Mouse (Mus musculus) neural tube, embryonic 10.5 days (tissue): ENCODE measurements at regions not wholly inside any gene's neighbourhood (a gene's known extent, or its start where the extent isn't known, plus 50 kb on each side); places are given as distances from the start of the nearest gene placed in this dataset.

Experiments
- DNase-seq: peaks from one replicate; pipeline ENCODE4 v3.0.0-alpha.2; 2017; ENCODE audit warnings: low spot score; ENCODE audit errors: extremely low spot score

DNA sequence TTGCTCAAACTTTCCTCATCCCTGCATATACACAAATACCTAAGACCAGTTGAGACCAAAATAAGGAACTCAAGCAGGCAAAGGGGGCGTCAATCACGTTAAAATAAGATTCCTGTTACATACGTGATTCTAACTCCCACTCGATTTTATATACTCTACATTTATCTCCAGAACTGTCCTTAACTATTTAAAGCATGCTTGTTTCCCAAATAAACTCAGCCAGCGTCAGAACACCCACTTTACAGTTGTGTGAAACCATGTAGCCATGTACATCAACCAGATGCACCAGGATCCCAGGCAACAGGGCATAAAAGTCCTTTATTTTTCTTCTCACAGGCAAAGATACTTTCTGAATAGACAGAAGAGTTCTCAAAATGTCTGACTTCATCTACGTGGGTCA, 61.5 kb downstream of the Ccna1 start:
- DNase-seq: no peak

DNA sequence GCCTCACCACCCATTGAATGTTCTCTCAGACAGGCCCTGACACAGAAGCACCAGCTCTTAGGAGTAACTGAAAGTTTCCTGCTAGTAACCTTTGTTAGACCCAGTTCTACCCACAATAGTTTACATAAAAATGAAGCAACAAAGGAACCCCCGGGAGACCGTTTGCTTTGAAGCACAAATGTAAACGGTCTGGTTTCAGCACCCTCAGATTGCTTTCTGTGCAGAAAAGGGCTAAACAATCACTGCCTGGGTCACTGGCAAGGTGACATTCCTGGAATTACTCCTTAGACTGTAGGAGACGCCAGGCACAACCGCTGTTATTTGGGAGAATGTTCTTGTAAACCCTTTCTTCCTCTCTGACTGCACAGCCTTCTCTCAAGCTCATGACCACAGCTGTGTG, 65.2 kb downstream of the Ccna1 start:
- peak; percentile 31 for DNase-seq

DNA sequence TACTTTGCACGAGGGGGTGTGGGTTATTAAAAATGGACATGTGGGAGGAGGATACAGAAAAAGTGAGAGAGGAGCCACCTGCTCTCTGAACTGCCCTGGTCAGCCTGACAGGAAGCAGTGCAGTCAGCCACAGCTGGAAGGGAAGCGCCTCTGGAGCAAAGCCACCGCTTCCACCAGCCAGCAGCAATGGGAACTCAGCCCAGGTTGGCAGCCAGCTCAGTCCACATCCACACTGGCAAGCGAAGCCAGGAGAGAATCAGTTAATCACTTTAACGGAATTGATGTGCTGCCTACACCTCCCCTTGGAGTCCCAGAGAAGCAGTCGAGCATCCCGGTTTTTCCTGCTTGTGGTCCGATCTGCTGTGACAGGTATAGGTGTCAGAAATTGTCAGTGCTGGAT, 65.9 kb downstream of the Ccna1 start:
- DNase-seq: no peak

DNA sequence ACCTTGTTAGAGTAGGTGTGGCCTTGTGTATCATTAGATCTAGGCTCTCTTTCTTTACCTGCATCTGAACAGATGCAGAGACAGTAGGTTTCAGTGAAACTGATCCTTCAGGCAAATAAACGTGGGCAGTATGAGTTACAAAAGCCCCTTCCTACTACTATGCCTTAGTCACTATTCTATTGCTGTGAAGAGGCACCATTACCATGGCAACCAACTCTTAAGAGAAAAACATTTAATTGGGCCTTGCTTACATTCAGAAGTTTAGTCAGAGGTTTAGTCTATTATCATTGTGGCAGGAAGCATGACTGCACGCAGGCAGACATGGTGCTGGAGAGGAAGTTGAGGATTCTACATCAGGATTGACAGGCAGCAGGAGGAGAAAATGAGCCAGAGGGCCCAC, 65.8 kb upstream of the Sertm1 start:
- no peak for DNase-seq

- DNase-seq: no peak
Observed at GRCm38 (mm10) chr3:54980312-54980711, 64.6 kb upstream of the Sertm1 start.

DNA sequence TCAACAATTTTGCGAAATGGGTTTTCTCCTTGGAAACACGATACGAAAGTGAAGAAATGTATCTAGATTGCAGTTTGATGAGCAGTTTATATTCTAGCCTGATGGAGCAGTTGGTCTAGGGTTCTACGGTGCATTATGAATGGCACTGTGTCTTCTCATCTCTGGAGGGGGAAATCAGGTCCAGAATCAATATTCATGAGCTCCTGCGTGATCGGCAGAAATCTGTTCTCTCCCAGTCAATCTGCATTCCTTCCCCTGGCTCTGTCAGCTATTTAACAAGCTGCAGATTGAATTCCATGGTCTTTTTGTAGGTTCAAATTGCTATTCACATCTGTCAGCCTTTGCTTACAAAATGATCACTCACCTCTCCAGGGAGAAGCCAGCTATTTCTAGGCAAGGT, 49.8 kb upstream of the Sertm1 start:
- no peak for DNase-seq
